Mouse (Mus musculus): ENCODE measurements around the gene Gm16253.

- TF ChIP-seq POLR2A (IDR thresholded peaks at IDR 0.05; ENCODE audit: insufficient read depth, low read depth, low read length) (no peak), CTCF (IDR thresholded peaks at IDR 0.05) (no peak)
Measured at GRCm38 (mm10) chr3:96542554-96542953, 34.2 kb upstream of the Gm16253 start.
